Mouse (Mus musculus): Measurements from ENCODE around the gene Casz1.

Gene Casz1

DNA sequence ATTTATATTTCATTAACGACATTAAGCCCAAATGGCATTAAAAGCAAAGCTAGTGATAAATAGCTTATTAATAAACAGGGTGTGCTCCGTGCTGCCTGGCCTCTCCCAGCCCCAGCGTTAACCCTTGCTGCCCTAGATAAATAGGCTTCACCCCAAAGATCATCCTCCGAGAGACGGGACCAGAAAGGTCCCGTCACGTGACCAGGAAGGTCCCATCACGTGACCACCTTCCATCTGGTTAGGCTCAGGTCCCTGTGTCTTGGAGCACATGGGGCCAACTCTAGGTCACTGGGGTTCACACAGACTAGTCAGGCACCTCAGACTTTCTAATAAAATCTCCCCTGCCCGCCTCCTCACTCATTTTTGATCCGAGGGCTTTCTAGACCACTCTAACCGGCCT lies 42.5 kb downstream of the Casz1 start:
- DNase-seq (ENCODE audit: low spot score), result no peak

GRCm38 (mm10) chr4:148847636-148848035 lies 43.4 kb downstream of the Casz1 start:
- DNase-seq (ENCODE audit: low spot score), result no peak

- no peak for DNase-seq (ENCODE audit: low spot score)
These were observed 45.2 kb downstream of the Casz1 start for GRCm38 (mm10) chr4:148849437-148849836.

DNA sequence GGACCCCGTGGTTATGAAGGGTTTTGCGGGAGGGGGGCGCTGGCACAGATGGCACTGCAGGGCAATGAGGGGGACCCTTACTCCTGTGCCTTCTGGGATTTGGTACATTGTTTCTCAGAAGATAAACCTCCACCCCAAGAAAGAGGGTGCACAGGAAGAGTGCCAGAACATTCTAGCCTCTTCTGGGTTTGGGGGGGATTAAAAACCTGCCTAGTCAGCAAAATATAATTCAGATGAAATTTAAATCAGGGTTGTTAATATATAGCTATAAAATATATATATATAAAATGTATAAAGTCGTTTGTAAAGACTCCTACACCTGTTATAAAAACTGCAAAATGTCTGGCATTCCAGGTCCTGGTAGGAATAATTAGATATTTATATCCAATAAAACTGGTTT lies 48.8 kb downstream of the Casz1 start:
- no peak for DNase-seq (ENCODE audit: low spot score)

DNA sequence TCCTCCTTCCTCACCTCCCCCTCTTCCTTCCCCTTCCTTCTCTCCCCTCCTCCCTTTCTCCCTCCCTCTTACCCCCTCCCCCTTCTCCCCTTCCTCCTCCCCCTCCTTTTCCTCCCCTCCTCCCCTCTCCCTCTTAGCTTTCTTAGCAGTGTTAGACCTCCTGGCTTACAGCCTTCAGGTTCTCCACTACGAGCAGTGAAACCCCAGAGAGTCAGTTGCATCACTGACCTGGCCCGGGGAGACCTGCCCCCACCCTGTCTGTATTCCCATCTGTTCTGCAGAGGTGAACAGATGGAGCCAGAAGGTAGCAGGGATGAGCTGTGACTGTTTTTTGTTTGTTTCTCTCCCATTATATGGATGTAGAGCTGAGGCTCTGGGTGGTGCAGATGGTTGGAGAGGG lies 49.9 kb downstream of the Casz1 start:
- DNase-seq (ENCODE audit: low spot score), result no peak

DNA sequence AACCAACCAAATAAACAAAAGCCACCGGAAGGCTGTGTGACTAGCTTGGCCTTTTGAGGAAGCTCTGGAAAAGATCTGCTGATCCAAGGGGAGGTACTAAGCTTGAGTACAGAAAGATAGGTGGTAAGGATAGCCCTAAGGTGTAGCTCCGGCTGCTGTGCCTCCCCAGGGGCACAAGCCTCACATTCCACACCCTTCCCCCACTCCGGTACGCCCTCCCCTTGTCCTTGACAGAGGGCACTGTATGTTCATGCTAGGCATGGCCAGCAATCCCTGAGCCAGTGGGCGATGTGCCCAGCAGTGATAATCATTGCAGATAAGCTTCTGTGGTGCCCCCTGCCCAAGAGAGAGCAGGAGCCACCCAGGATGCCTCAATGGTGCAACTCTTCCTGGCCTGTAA lies 51.3 kb downstream of the Casz1 start:
- no peak for DNase-seq (ENCODE audit: low spot score)

GRCm38 (mm10) chr4:148856216-148856615 lies 52.0 kb downstream of the Casz1 start:
- DNase-seq (ENCODE audit: low spot score), result no peak

GRCm38 (mm10) chr4:148857398-148858084 lies 53.3 kb downstream of the Casz1 start:
- DNase-seq (ENCODE audit: low spot score), result no peak

DNA sequence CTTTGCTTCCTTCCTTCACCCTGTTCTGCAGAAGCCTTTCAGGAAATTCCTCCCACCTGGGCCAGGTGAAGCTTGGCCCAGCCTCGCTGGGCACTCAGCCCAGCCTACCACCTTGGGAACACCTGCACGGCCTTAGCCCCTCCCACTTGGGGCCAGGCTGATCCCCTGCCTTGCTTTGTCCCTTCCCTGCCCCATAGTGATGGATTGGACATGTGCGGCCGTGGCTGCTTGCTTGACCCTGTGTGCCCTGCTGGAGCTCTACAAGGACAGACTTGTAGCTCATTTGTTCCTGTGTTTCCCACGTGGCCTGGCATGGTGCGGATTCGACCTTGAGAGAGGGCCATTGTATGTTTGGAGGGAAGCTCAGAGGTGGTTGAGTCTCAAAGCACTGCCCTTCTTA lies 54.0 kb downstream of the Casz1 start:
- no peak for DNase-seq (ENCODE audit: low spot score)

DNA sequence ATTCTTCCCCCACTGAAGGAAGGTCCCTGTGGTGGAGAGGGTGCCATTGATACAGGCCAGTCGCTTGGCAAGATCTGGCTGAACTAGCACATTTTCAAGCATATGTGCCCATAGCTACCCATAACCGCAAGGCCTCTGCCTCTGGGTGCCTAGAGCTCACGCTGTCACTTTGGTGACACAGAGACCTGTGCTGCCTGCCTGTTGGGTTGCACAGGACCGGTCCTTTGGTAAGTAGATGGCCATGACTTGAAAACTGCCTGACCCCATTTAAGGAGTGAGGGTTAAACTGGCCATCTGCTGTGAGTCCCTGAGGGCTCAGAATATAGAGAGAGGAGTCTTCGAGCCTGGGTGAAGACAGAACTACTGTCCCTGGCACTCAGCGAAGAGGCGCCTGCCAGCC lies 55.2 kb downstream of the Casz1 start:
- no peak for DNase-seq (ENCODE audit: low spot score)

DNA sequence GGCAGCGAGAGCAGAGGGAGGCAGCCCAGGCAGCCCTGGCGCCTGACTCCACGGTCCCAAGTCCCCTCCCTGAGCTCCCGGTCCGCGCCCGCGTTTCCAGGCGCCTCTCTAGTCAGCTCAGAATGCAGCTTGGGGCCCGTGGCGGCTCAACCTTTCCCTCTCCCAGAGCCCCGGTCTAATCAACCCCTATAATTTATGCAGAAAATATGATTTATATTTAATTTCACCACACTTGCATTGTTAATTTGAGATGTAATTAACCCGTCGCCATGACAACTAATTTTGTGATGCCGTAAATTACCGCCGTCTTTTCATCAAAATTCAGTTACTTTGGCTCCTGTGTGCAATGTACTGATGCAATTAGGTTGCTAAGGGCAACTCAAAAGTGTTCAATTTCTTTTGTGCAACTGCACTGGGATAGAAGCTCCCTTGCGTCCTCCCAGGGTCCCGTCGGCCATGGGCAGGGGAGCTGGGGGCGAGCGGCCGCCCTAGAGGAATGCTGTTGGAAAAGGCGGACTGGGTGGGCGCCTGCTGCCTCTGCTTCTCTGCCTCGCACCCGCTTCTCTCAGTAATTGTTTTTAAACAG lies 55.8 kb downstream of the Casz1 start:
- no peak for DNase-seq (ENCODE audit: low spot score)

- no peak for DNase-seq (ENCODE audit: low spot score)
These were observed 56.4 kb downstream of the Casz1 start for GRCm38 (mm10) chr4:148860636-148861035.

DNA sequence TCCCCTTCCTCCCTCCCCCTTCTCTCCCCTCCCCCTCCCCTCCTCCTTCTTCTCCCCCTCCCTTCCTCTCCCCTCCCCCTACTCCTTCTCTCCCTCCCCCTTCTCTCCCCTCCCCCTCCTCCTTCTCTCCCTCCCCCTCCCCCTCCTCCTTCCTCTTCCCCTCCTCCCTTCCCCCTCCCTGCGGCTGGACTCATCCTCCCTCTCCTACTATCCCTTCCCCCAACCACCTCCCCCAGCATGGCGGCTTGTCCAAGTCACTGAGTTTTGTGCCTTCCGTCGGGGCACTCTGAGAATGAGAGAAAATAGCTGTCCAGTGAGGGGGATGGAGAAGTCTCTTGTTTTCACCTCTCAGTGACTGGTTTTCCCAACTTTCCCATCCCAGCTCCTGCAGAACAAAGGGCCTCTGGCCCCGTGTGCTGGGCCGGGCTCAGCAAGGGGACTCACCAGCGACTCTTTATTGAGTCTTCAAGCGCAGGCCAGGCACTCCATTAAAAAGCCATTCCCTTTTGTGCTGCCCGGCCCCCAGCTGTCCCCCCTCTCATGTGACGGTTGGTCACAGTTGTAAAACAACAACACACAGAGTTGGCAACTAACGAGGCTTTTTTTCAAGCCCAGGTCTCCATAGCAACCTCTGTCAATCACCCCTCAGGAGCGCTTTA lies 62.7 kb downstream of the Casz1 start:
- no peak for DNase-seq (ENCODE audit: low spot score)

GRCm38 (mm10) chr4:148867721-148868397 lies 63.6 kb downstream of the Casz1 start:
- no peak for DNase-seq (ENCODE audit: low spot score)

GRCm38 (mm10) chr4:148869566-148869965 lies 65.3 kb downstream of the Casz1 start:
- DNase-seq (ENCODE audit: low spot score), result no peak

- no peak for DNase-seq (ENCODE audit: low spot score)
These were observed 66.3 kb downstream of the Casz1 start for GRCm38 (mm10) chr4:148870496-148870895.

DNA sequence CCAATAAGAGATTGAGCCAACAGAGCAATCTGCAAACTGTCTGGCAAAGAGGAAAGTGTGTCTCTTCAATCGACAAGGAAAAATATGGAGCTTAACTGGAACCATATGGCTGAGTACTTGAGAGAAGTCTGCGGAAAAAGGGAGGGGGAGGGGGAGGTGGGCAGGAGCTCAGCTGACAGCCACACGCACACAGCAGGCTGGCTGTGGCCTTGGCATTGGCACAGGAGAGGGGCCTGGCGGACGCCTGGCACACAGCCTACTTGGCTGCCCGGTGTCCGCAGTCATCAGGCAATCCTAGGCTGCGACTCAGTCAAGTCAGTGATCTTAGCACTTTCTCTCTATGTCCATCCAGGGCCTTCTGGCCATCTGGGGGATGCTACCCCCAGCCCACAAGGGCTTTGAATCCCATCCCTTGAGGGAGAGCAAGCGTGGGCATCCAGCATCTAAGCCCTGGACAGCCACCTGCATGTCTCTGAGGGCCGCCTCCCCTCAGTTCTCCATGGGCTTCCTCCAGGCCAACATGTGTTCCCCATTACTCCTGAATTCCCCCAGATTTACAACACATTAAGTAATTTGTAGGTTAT lies 67.6 kb downstream of the Casz1 start:
- DNase-seq (ENCODE audit: low spot score), result no peak

DNA sequence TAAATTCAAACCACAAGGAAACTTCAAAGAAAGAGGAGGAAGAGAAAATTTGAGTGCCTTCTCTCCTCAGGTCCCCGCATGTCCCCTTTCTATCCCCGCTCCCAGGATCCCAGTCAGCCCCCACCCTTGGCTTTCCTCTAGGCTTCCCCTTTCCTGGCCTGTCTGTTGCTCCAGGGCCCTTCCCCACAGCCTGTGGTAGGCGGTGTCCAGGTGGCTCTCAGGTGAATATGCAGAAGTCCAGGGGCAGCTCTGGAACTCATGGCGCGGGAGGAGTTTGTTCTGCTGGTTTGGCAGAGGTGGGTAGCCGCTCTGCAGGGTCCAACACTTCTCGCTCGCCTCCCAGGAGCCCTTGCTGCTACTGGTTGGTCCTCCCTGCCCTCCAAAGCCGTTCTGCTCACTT lies 68.1 kb downstream of the Casz1 start:
- no peak for DNase-seq (ENCODE audit: low spot score)

DNA sequence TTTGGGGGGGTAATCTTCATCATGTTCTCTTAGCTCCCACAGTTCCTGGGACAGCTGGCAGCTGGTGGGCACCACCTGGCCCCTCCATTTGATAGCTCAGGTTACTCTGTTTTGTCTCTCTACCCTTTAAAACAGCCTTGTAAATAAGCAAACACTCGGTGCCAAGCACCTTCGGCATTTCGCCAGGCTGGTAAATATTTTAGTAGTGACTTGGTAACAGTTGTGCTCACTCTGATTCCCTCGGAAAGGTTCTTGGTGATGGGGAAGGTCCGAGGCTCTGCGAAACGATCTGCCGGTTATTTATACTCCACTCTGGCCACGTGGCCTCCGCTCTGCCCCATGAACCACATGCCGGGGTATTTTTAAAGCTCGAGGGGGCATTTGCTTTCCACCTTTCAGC lies 68.6 kb downstream of the Casz1 start:
- DNase-seq (ENCODE audit: low spot score), result no peak

- no peak for DNase-seq (ENCODE audit: low spot score)
These were observed 71.9 kb downstream of the Casz1 start for GRCm38 (mm10) chr4:148876166-148876565.

DNA sequence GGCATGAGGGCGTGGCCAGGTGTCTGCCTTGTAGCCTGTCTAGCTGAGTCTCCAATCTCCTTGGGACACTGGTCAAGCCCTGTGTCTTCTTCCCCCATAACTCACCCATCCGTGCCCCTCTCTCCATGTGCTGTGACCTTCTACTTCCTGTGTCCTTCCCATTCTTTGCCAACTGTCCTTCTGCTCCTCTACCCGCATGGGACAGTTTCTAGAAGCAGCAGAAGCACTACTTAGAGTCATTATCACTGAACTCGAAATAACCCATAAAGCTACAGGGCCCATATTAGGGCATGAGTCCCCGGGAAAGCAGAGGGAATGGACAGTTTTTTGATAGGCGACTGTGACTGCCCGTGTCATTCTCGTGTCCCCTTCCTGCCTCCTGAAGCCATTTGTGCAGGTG lies 72.6 kb downstream of the Casz1 start:
- no peak for DNase-seq (ENCODE audit: low spot score)

DNA sequence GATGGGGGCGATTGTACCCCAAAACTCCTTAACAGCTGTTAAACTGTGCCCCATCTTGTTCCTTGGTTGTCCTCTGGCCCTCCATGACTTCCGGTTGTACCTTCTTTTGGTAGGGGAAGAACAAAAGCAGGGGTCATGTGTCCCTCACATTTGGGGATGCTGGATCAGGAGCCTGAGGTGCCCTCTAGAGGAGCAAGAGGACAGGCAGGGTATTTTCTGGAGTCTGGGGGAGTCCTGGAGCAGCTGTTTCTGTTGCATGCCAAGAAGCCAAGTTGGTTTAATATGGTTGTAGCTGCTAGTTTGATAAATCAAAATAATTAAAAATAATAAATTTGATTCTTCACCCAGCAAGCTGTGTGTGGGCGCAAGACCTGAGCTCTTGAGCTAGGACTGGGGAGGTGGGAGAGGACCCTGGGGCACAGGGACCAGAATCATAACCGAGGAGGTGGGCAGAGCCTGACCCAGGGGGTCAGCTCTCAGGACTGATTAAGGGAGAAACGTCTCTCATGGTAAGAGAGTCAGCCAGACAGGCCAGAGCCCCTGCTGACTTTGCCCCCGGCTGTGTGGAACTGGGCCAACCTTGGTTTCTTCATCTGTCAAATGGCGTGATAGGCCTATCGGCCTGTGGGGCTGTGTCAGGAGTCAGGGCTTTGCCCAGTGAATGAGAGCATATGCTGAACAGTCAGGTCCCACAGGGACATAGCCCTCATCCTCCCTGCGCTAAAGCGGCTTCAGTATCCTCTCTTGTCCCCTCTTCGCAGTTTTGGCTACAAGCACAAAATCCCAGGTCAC lies 74.2 kb downstream of the Casz1 start:
- DNase-seq (ENCODE audit: low spot score), result no peak
